In genomic region chr12:111436640-111437039, GRCm38 (mm10) we compare ENCODE assay signal across 13 mouse cellular contexts. TPM values are rescaled to one million over a fixed set of nuclear protein-coding genes. Genes with fewer than 3 reads are reported as not detected.
A peak's percentile ranks its signal among the peaks of the same experiment; 100 is the strongest.
DNase-seq lines count a peak whose midpoint lies in the region; ATAC-seq lines count a peak whose summit lies in the region.
"Had no signal": no experiment of that assay in that cellular context is flagged by ENCODE, and none has a peak within 500 bp of the region (broad histone marks: within the 10 kb centered on the region; RNA-seq: fewer than 3 reads in every experiment).

No protein-coding gene starts in this region.

- H3K4me3 ChIP-seq in lung, embryonic 16.5 days (ENCODE audit: low read length), result no peak overlapping the region
- no peak overlapping the region for H3K4me3 ChIP-seq in stomach, embryonic 16.5 days (replicated peaks; ENCODE audit: low read length)
- H3K4me3 ChIP-seq in midbrain, embryonic 14.5 days (replicated peaks; ENCODE audit: low read depth, low read length), result no peak overlapping the region
- no peak overlapping the region for H3K4me3 ChIP-seq in embryonic facial prominence, embryonic 10.5 days
- H3K4me3 ChIP-seq: embryonic facial prominence, embryonic 15.5 days; hindbrain, embryonic 15.5 days; lung, embryonic 15.5 days; neural tube, embryonic 13.5 days had no signal

- H3K36me3 ChIP-seq in lung, embryonic 16.5 days (ENCODE audit: control insufficient read depth, insufficient read depth, low read length), result no peaks in the 10 kb centered on the region
- no peaks in the 10 kb centered on the region for H3K36me3 ChIP-seq in stomach, embryonic 16.5 days (ENCODE audit: control insufficient read depth, insufficient read depth, low read length)
- H3K36me3 ChIP-seq in midbrain, embryonic 14.5 days (ENCODE audit: control insufficient read depth, insufficient read depth, low read length), result no peaks in the 10 kb centered on the region
- H3K36me3 ChIP-seq in embryonic facial prominence, embryonic 10.5 days (replicated peaks), result no peaks in the 10 kb centered on the region
- H3K36me3 ChIP-seq: embryonic facial prominence, embryonic 15.5 days; hindbrain, embryonic 15.5 days; lung, embryonic 15.5 days; neural tube, embryonic 13.5 days had no signal

- H3K9ac ChIP-seq in lung, embryonic 16.5 days (ENCODE audit: low read length), result no peak overlapping the region
- no peak overlapping the region for H3K9ac ChIP-seq in stomach, embryonic 16.5 days (ENCODE audit: low read length)
- no peak overlapping the region for H3K9ac ChIP-seq in midbrain, embryonic 14.5 days (replicated peaks; ENCODE audit: low read length)
- H3K9ac ChIP-seq: embryonic facial prominence, embryonic 15.5 days; hindbrain, embryonic 15.5 days; lung, embryonic 15.5 days; neural tube, embryonic 13.5 days had no signal

- H3K4me2 ChIP-seq in lung, embryonic 16.5 days (ENCODE audit: low read depth, low read length), result no peak overlapping the region
- no peak overlapping the region for H3K4me2 ChIP-seq in stomach, embryonic 16.5 days (ENCODE audit: low read depth, low read length)
- H3K4me2 ChIP-seq in midbrain, embryonic 14.5 days (ENCODE audit: low read length), result no peak overlapping the region
- H3K4me2 ChIP-seq: embryonic facial prominence, embryonic 15.5 days; hindbrain, embryonic 15.5 days; lung, embryonic 15.5 days; neural tube, embryonic 13.5 days had no signal

- peak; percentile 94 for ATAC-seq in frontal cortex, adult (ENCODE audit: low TSS enrichment)
- ATAC-seq in lung, embryonic 16.5 days (ENCODE audit: low read depth), result peak; percentile 34; the same call in 1 of the 2 replicates
- no peak for ATAC-seq in stomach, embryonic 16.5 days (ENCODE audit: insufficient read depth, low FRiP score)
- no peak for ATAC-seq in midbrain, embryonic 14.5 days (ENCODE audit: low FRiP score, low TSS enrichment)
- ATAC-seq: Patski had no signal

- DNase-seq in frontal cortex, postnatal 25 days (ENCODE audit: low spot score in 2 of 2), result no peak
- DNase-seq in right cerebral cortex, adult 18-20 months, result peak; percentile 34
- no peak for DNase-seq in right cerebral cortex, postnatal 10 days (ENCODE audit: low spot score in 2 of 2)
- DNase-seq in midbrain, embryonic 14.5 days, result no peak
- DNase-seq in embryonic facial prominence, embryonic 10.5 days (ENCODE audit: low spot score), result no peak

- WGBS in lung, embryonic 16.5 days, result 44% methylated on average over 8 of the region's 8 CpGs
- WGBS in stomach, embryonic 16.5 days, result 60% methylated on average over 8 of the region's 8 CpGs
- 77% methylated on average over 8 of the region's 8 CpGs for WGBS in midbrain, embryonic 14.5 days
- 76% methylated on average over 8 of the region's 8 CpGs for WGBS in embryonic facial prominence, embryonic 10.5 days

- no peaks in the 10 kb centered on the region; the same call in 1 of the 2 replicates for H3K4me1 ChIP-seq in lung, embryonic 16.5 days (replicated peaks; ENCODE audit: control insufficient read depth, insufficient read depth, low read length)
- H3K4me1 ChIP-seq in stomach, embryonic 16.5 days (ENCODE audit: control insufficient read depth, insufficient read depth, low read length), result peaks cover 13% of the 10 kb centered on the region
- peaks cover 12% of the 10 kb centered on the region; the same call in 1 of the 2 replicates for H3K4me1 ChIP-seq in midbrain, embryonic 14.5 days (ENCODE audit: control insufficient read depth, insufficient read depth, low read length)
- H3K4me1 ChIP-seq in embryonic facial prominence, embryonic 10.5 days, result peaks cover 49% of the 10 kb centered on the region

- H3K27ac ChIP-seq in lung, embryonic 16.5 days (ENCODE audit: low read length), result no peak overlapping the region
- peak overlapping the region; percentile 38; the same call in 1 of the 2 replicates for H3K27ac ChIP-seq in stomach, embryonic 16.5 days (ENCODE audit: low read length)
- H3K27ac ChIP-seq in midbrain, embryonic 14.5 days (replicated peaks; ENCODE audit: low read depth, low read length), result no peak overlapping the region
- H3K27ac ChIP-seq in embryonic facial prominence, embryonic 10.5 days (replicated peaks), result no peak overlapping the region
- H3K27ac ChIP-seq: embryonic facial prominence, embryonic 15.5 days; hindbrain, embryonic 15.5 days; lung, embryonic 15.5 days; neural tube, embryonic 13.5 days had no signal

- peaks cover 8% of the 10 kb centered on the region for H3K27me3 ChIP-seq in lung, embryonic 16.5 days (ENCODE audit: control insufficient read depth, insufficient read depth, low read depth, low read length)
- H3K27me3 ChIP-seq in stomach, embryonic 16.5 days (ENCODE audit: control insufficient read depth, insufficient read depth, low read length), result peaks cover 7% of the 10 kb centered on the region
- peaks cover 10% of the 10 kb centered on the region; the same call in 1 of the 2 replicates for H3K27me3 ChIP-seq in midbrain, embryonic 14.5 days (ENCODE audit: control insufficient read depth, insufficient read depth, low read length)
- peaks cover 90% of the 10 kb centered on the region for H3K27me3 ChIP-seq in embryonic facial prominence, embryonic 10.5 days (replicated peaks; ENCODE audit: low read depth, poor library complexity, severe bottlenecking)
- H3K27me3 ChIP-seq: Patski had no signal

- no peaks in the 10 kb centered on the region for H3K9me3 ChIP-seq in lung, embryonic 16.5 days (ENCODE audit: control insufficient read depth, low read length)
- 0 out of 2 replicates have a peak, but pooled peaks cover 3% of the 10 kb centered on the region for H3K9me3 ChIP-seq in stomach, embryonic 16.5 days (replicated peaks; ENCODE audit: control insufficient read depth, low read length)
- no peaks in the 10 kb centered on the region for H3K9me3 ChIP-seq in midbrain, embryonic 14.5 days (ENCODE audit: control insufficient read depth, low read length)
- 0 out of 2 replicates have a peak, but pooled peaks cover 2% of the 10 kb centered on the region for H3K9me3 ChIP-seq in embryonic facial prominence, embryonic 10.5 days
- H3K9me3 ChIP-seq: embryonic facial prominence, embryonic 15.5 days; hindbrain, embryonic 15.5 days; lung, embryonic 15.5 days; neural tube, embryonic 13.5 days had no signal

RNA-seq across cellular contexts. Expression of gene Tnfaip2, which starts 5.6 kb away (rescaled TPM):
- 4.0 and 6.9 TPM in 2 replicates for polyA plus RNA-seq in lung, embryonic 16.5 days (2015; fragmentation: Nextera tagmentation; extraction: Ambion mirVana)
- 11.2 and 12.8 TPM in 2 replicates for polyA plus RNA-seq in stomach, embryonic 16.5 days (2015; fragmentation: Nextera tagmentation; extraction: Ambion mirVana)
- polyA plus RNA-seq in midbrain, embryonic 14.5 days (2014; fragmentation: Nextera tagmentation; extraction: Ambion mirVana), result 0.28 and 0.82 TPM in 2 replicates
- polyA plus RNA-seq in embryonic facial prominence, embryonic 10.5 days (2016; fragmentation: Nextera tagmentation; extraction: Ambion mirVana), result 3.9 and 4.0 TPM in 2 replicates

RNA-seq across cellular contexts. Expression of gene Exoc3l4, which starts 19.8 kb away (rescaled TPM):
- 13.0 and 14.5 TPM in 2 replicates for polyA plus RNA-seq in lung, embryonic 16.5 days (2015; fragmentation: Nextera tagmentation; extraction: Ambion mirVana)
- polyA plus RNA-seq in stomach, embryonic 16.5 days (2015; fragmentation: Nextera tagmentation; extraction: Ambion mirVana), result 9.0 and 9.6 TPM in 2 replicates
- polyA plus RNA-seq in midbrain, embryonic 14.5 days (2014; fragmentation: Nextera tagmentation; extraction: Ambion mirVana), result 1.6 and 2.1 TPM in 2 replicates
- polyA plus RNA-seq in embryonic facial prominence, embryonic 10.5 days (2016; fragmentation: Nextera tagmentation; extraction: Ambion mirVana), result 5.7 and 7.0 TPM in 2 replicates

RNA-seq across cellular contexts. Expression of gene Lbhd2, which starts 30.0 kb away (rescaled TPM):
- polyA plus RNA-seq in lung, embryonic 16.5 days (2015; fragmentation: Nextera tagmentation; extraction: Ambion mirVana), result 0.79 and 0.80 TPM in 2 replicates
- 1.4 and 1.6 TPM in 2 replicates for polyA plus RNA-seq in stomach, embryonic 16.5 days (2015; fragmentation: Nextera tagmentation; extraction: Ambion mirVana)
- polyA plus RNA-seq in midbrain, embryonic 14.5 days (2014; fragmentation: Nextera tagmentation; extraction: Ambion mirVana), result 2.0 and 3.3 TPM in 2 replicates
- not detected in 2 replicates for polyA plus RNA-seq in embryonic facial prominence, embryonic 10.5 days (2016; fragmentation: Nextera tagmentation; extraction: Ambion mirVana)
- polyA plus RNA-seq: neural tube, embryonic 13.5 days; Patski had no signal

RNA-seq across cellular contexts. Expression of gene Gm266, which starts 49.0 kb away (rescaled TPM):
- 3.9 and 5.4 TPM in 2 replicates for polyA plus RNA-seq in lung, embryonic 16.5 days (2015; fragmentation: Nextera tagmentation; extraction: Ambion mirVana)
- 12.9 and 15.2 TPM in 2 replicates for polyA plus RNA-seq in stomach, embryonic 16.5 days (2015; fragmentation: Nextera tagmentation; extraction: Ambion mirVana)
- polyA plus RNA-seq in midbrain, embryonic 14.5 days (2014; fragmentation: Nextera tagmentation; extraction: Ambion mirVana), result 1.5 and 1.9 TPM in 2 replicates
- 15.7 and 19.8 TPM in 2 replicates for polyA plus RNA-seq in embryonic facial prominence, embryonic 10.5 days (2016; fragmentation: Nextera tagmentation; extraction: Ambion mirVana)

RNA-seq across cellular contexts. Expression of gene Cdc42bpb, which starts 59.1 kb away (rescaled TPM):
- 34.4 and 36.1 TPM in 2 replicates for polyA plus RNA-seq in lung, embryonic 16.5 days (2015; fragmentation: Nextera tagmentation; extraction: Ambion mirVana)
- 29.3 and 32.9 TPM in 2 replicates for polyA plus RNA-seq in stomach, embryonic 16.5 days (2015; fragmentation: Nextera tagmentation; extraction: Ambion mirVana)
- polyA plus RNA-seq in midbrain, embryonic 14.5 days (2014; fragmentation: Nextera tagmentation; extraction: Ambion mirVana), result 47.8 and 54.6 TPM in 2 replicates
- 32.6 and 32.7 TPM in 2 replicates for polyA plus RNA-seq in embryonic facial prominence, embryonic 10.5 days (2016; fragmentation: Nextera tagmentation; extraction: Ambion mirVana)

Comparison
In these comparisons a context has a peak if more than half of its experiments do, and no peak if none do; other contexts are left out.
1. ATAC-seq: peak in frontal cortex, adult (single experiment) and lung, embryonic 16.5 days (single experiment); none in stomach, embryonic 16.5 days (single experiment) and midbrain, embryonic 14.5 days (single experiment).